Mouse (Mus musculus) adipocyte (in vitro differentiated cells): Measurements from ENCODE around the gene Gm17509.
"Not testable (repeated sequence)": the region's sequence is repeated elsewhere in the genome, so short reads cannot be mapped to it uniquely, and the experiment has no call there.

Source experiments
- DNase-seq: peaks from one replicate; pipeline ENCODE4 v3.0.0-alpha.2; 2016; ENCODE audit warnings: low spot score

Gm17509 gene

DNA sequence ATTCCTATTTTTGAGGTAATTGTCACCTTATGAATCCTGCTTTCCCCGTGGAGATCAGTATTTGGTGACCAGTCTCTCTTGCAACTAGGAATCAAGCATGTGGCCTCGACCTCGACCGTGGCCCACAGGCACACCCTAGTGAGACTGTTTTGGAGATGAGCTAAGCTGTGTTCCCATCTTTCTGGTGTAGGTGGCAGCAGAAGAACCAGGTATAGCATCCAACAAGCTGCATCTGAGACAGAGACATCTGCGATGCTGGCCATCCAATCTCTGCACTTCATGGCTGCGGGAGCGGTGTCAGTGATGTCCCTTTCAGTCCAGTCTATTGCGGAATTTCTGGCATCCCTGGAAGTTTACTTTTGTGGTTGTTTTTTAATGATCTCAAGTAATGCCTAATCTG lies 14.8 kb downstream of the Gm17509 start:
- no peak for DNase-seq

DNA sequence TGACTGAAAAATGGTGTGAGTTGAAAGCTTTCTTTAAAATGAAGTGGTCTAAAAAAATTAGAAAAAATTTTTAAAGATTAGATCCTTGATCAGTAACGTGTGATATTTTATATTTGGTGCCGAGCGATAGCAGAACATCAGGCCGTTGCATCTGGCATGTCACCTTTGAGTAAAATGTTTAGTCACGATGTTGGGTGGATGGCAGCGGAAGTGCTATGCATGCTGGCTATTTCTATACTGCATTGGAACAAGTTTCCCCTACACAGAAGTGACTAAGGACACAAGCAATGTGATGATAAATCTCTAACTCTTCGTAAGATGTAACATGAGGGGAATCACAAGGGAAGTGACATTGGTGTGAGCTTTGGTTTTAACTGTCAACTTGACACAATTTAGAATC lies 16.2 kb downstream of the Gm17509 start:
- no peak for DNase-seq

DNA sequence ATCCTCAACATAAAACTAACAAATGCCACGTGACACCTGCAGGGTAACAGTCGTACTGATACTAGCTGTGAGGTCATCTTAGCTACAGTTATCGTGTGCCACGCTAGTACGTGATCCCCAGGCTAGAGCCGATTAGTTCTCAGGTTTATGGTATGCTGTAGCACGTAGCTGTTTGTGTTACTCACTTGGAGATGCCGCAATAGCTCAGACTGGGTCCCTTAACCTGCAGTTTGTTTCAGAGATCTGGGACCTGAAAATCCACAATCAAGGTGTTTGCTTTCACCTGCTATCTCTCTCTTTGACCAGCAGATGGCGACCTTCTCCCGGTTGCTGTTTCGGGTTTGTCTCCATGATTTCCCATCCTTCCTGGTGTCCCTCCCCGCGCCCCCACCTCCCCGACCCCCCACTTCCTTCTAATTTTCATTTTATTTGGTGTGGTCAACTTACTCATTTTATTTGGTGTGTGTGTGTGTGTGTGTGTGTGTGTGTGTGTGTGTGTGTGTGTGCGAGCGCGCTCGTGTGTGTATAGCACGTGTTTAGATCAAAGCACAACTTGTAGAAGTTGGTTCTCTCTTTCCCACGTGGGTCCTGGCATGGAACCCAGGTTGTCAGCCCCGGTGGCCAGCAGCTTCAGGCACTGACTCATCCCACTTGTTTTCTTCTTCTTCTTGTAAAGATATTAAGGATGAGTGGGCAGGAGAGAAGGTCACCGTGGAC lies 18.0 kb downstream of the Gm17509 start:
- DNase-seq: peak; percentile 42

DNA sequence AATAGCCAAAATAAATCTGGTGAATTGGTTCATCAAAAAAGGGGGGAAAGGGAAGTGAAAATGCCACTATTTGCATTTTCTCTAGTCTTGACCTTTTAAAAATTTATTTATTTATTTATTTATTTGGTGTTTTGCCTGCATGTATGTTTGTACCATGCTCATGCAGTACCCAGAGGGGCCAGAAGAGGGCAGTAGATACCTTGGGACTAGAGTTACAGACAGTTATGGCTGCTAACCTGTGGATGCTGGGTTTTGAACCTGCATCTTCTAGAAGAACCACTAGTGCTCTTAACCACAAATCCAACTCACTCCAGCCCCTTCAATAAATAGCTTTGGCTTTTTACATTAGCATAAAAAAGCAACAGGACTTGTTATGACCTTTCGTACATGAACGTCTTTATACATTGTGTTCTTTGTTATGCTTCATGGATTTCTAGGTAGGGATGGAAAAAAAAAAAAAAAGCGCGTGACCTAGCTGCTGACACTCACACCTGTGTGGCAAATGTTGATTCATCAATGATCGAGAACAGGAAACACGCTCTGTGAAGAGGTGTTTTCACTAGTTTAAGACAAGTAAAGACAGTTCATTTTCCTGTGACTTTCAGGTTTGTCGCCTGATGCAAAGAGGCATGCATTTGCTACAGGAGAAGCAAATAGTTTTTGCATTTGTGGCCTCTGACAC lies 22.3 kb downstream of the Gm17509 start:
- DNase-seq: peak; percentile 73

DNA sequence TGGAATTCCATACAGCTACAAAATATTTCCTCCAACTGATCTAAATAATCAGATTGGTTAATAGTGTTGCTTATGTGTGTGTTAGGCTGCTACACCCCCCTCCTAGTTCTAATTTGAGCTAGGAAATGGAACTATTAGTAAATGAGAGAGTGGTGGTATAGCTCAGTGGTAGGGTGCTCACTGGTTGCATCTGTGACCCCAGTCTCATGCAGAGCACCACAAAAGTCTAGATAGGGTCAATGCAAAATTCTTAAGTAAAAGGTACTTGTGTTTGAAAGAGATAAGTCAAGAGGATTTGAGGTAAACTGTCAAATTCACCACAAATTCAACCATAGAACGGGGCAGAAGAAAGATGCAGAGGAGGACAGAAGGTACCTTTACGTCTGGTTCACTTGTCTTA lies 23.2 kb downstream of the Gm17509 start:
- DNase-seq: no peak

- no peak for DNase-seq
These were observed 25.0 kb downstream of the Gm17509 start for GRCm38 (mm10) chr13:117195569-117196495.

- no peak for DNase-seq
These were observed 27.4 kb downstream of the Gm17509 start for GRCm38 (mm10) chr13:117193422-117193983.

- no peak for DNase-seq
These were observed 28.7 kb downstream of the Gm17509 start for GRCm38 (mm10) chr13:117192161-117192560.

- DNase-seq: no peak
These were observed 35.5 kb downstream of the Gm17509 start for GRCm38 (mm10) chr13:117185329-117185728.

DNA sequence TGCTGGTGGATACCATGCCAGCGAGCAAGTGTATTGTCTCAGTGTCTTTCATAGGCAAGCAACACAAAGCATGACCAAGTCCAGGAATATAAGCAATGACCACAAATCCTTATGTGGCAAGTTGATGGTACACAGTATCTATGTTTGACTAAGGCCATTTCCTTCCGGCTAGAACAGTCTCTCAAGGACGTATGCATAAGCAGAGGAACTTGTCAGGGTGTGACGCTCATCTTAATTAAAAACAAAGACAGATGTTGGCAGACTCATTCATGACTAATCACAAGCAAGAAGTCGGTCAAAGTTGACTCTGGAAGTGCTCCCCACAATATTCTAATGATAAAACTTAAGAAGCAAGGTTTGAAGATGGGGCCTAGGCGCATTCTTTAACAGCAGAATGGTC lies 37.6 kb downstream of the Gm17509 start:
- DNase-seq: no peak

DNA sequence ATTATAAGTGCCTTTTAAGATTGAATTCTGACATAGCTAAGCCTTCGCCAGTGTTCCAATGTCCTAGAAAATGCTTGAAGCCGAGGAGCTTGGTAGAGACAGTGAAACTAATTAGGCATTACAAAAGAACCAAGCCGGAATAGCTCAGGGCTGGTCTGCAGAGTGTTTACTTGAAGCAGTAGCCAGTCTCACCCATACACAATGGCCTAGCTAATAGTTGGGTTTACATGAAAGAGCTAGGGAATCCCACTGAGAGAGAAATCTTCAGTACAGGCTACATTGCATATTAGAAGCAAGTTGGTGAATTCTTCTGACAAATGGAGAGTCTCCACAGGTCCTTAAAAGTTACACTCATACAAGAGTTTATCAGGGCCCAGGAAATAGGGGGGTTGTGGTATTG lies 40.0 kb downstream of the Gm17509 start:
- not testable (repeated sequence) for DNase-seq
